Mouse (Mus musculus): Measurements from ENCODE around the gene Scn4a. TPM values are rescaled to one million over a fixed set of nuclear protein-coding genes. Genes with fewer than 3 reads are reported as not detected.

Gene Scn4a
- polyA plus RNA-seq, 1 experiment from 2014 or later = not detected

GRCm38 (mm10) chr11:106387791-106388216 is 34.7 kb upstream of the Scn4a start, which contains the start of gene Icam2:
Gene Icam2 (minus strand): TSS chr11:106388075.
- Histone ChIP-seq H3K9ac (ENCODE audit: low read depth, low read length) (no peak within 1 kb of the TSS), H3K27ac (ENCODE audit: low read length) (no peak within 1 kb of the TSS), H3K36me3 (ENCODE audit: control insufficient read depth, insufficient read depth, low read length) (no peaks in the 10 kb centered on the region), H3K9me3 (ENCODE audit: control insufficient read depth, low read length) (no peaks in the 10 kb centered on the region), H3K4me2 (ENCODE audit: low read depth, low read length) (no peak within 1 kb of the TSS), H3K4me3 (ENCODE audit: low read length) (no peak within 1 kb of the TSS), H3K4me1 (ENCODE audit: control insufficient read depth, insufficient read depth, low read length) (no peaks in the 10 kb centered on the region; the same call in 1 of the 2 replicates), H3K27me3 (replicated peaks; ENCODE audit: control insufficient read depth, insufficient read depth, low read length) (no peaks in the 10 kb centered on the region)
- ATAC-seq = no peak
- 73% methylated on average over 6 of the region's 6 CpGs for WGBS

GRCm38 (mm10) chr11:106387020-106387419 is 33.9 kb upstream of the Scn4a start:
- Histone ChIP-seq H3K27me3 (replicated peaks; ENCODE audit: control insufficient read depth, insufficient read depth, low read length) (no peaks in the 10 kb centered on the region), H3K4me1 (ENCODE audit: control insufficient read depth, insufficient read depth, low read length) (no peaks in the 10 kb centered on the region; the same call in 1 of the 2 replicates), H3K9ac (ENCODE audit: low read depth, low read length) (no peak overlapping the region), H3K27ac (ENCODE audit: low read length) (no peak overlapping the region), H3K4me2 (ENCODE audit: low read depth, low read length) (no peak overlapping the region), H3K36me3 (ENCODE audit: control insufficient read depth, insufficient read depth, low read length) (no peaks in the 10 kb centered on the region), H3K9me3 (ENCODE audit: control insufficient read depth, low read length) (no peaks in the 10 kb centered on the region), H3K4me3 (ENCODE audit: low read length) (no peak overlapping the region)
- no peak for ATAC-seq
- WGBS = 70% methylated on average over 6 of the region's 6 CpGs

- Histone ChIP-seq H3K27me3 (replicated peaks; ENCODE audit: control insufficient read depth, insufficient read depth, low read length) (no peaks in the 10 kb centered on the region), H3K9ac (ENCODE audit: low read depth, low read length) (no peak overlapping the region), H3K4me1 (ENCODE audit: control insufficient read depth, insufficient read depth, low read length) (no peaks in the 10 kb centered on the region; the same call in 1 of the 2 replicates), H3K27ac (ENCODE audit: low read length) (no peak overlapping the region), H3K9me3 (ENCODE audit: control insufficient read depth, low read length) (no peaks in the 10 kb centered on the region), H3K36me3 (ENCODE audit: control insufficient read depth, insufficient read depth, low read length) (no peaks in the 10 kb centered on the region), H3K4me3 (ENCODE audit: low read length) (no peak overlapping the region), H3K4me2 (ENCODE audit: low read depth, low read length) (no peak overlapping the region)
- 85% methylated on average over 3 of the region's 3 CpGs for whole genome bisulfite sequencing
- no peak for ATAC-seq
Observed at GRCm38 (mm10) chr11:106386409-106386808, 33.3 kb upstream of the Scn4a start.

- Histone ChIP-seq H3K4me2 (ENCODE audit: low read depth, low read length) (no peak overlapping the region), H3K36me3 (ENCODE audit: control insufficient read depth, insufficient read depth, low read length) (no peaks in the 10 kb centered on the region)
- WGBS = 75% methylated on average over 6 of the region's 6 CpGs
Observed at GRCm38 (mm10) chr11:106383051-106383790, 30.1 kb upstream of the Scn4a start.

GRCm38 (mm10) chr11:106382424-106382823 is 29.3 kb upstream of the Scn4a start:
- Histone ChIP-seq H3K4me2 (ENCODE audit: low read depth, low read length) (no peak overlapping the region), H3K27ac (ENCODE audit: low read length) (peak overlapping the region; percentile 56; the same call in 1 of the 2 replicates), H3K9ac (ENCODE audit: low read depth, low read length) (peak overlapping the region; percentile 35; the same call in 1 of the 2 replicates), H3K9me3 (ENCODE audit: control insufficient read depth, low read length) (no peaks in the 10 kb centered on the region), H3K4me1 (ENCODE audit: control insufficient read depth, insufficient read depth, low read length) (no peaks in the 10 kb centered on the region), H3K36me3 (ENCODE audit: control insufficient read depth, insufficient read depth, low read length) (no peaks in the 10 kb centered on the region), H3K27me3 (replicated peaks; ENCODE audit: control insufficient read depth, insufficient read depth, low read length) (no peaks in the 10 kb centered on the region), H3K4me3 (ENCODE audit: low read length) (peak overlapping the region; percentile 16; the same call in 1 of the 2 replicates)
- WGBS = 69% methylated on average over 5 of the region's 5 CpGs
- ATAC-seq = peak; percentile 46

More at GRCm38 (mm10) chr11:106383051-106383790, 30.1 kb upstream of the Scn4a start:
- no peaks in the 10 kb centered on the region for H3K27me3 ChIP-seq (replicated peaks; ENCODE audit: control insufficient read depth, insufficient read depth, low read length)
- H3K9ac ChIP-seq (ENCODE audit: low read depth, low read length) = no peak overlapping the region
- no peak for ATAC-seq
- peak overlapping the region; percentile 56 for H3K27ac ChIP-seq (ENCODE audit: low read length)
- no peaks in the 10 kb centered on the region for H3K9me3 ChIP-seq (ENCODE audit: control insufficient read depth, low read length)
- H3K4me3 ChIP-seq (ENCODE audit: low read length) = no peak overlapping the region
- no peaks in the 10 kb centered on the region for H3K4me1 ChIP-seq (ENCODE audit: control insufficient read depth, insufficient read depth, low read length)

GRCm38 (mm10) chr11:106381883-106382282 is 28.8 kb upstream of the Scn4a start:
- ATAC-seq = no peak
- no peak overlapping the region for H3K4me2 ChIP-seq (ENCODE audit: low read depth, low read length)
- H3K27ac ChIP-seq (ENCODE audit: low read length) = peak overlapping the region; percentile 36; the same call in 1 of the 2 replicates
- H3K9ac ChIP-seq (ENCODE audit: low read depth, low read length) = peak overlapping the region; percentile 35; the same call in 1 of the 2 replicates
- WGBS = 78% methylated on average over 7 of the region's 7 CpGs
- peak overlapping the region; percentile 16 for H3K4me3 ChIP-seq (ENCODE audit: low read length)
- no peaks in the 10 kb centered on the region for H3K4me1 ChIP-seq (ENCODE audit: control insufficient read depth, insufficient read depth, low read length)
- H3K27me3 ChIP-seq (replicated peaks; ENCODE audit: control insufficient read depth, insufficient read depth, low read length) = no peaks in the 10 kb centered on the region
- no peaks in the 10 kb centered on the region for H3K36me3 ChIP-seq (ENCODE audit: control insufficient read depth, insufficient read depth, low read length)
- no peaks in the 10 kb centered on the region for H3K9me3 ChIP-seq (ENCODE audit: control insufficient read depth, low read length)

- Histone ChIP-seq H3K9ac (ENCODE audit: low read depth, low read length) (peak overlapping the region; percentile 32; the same call in 1 of the 2 replicates), H3K4me2 (ENCODE audit: low read depth, low read length) (peak overlapping the region; percentile 20; the same call in 1 of the 2 replicates), H3K4me1 (ENCODE audit: control insufficient read depth, insufficient read depth, low read length) (no peaks in the 10 kb centered on the region), H3K4me3 (ENCODE audit: low read length) (peak overlapping the region; percentile 16), H3K36me3 (ENCODE audit: control insufficient read depth, insufficient read depth, low read length) (no peaks in the 10 kb centered on the region), H3K9me3 (ENCODE audit: control insufficient read depth, low read length) (no peaks in the 10 kb centered on the region), H3K27me3 (replicated peaks; ENCODE audit: control insufficient read depth, insufficient read depth, low read length) (no peaks in the 10 kb centered on the region), H3K27ac (ENCODE audit: low read length) (no peak overlapping the region)
- ATAC-seq = no peak
- 75% methylated on average over 11 of the region's 11 CpGs for WGBS
Observed at GRCm38 (mm10) chr11:106381011-106381410, 27.9 kb upstream of the Scn4a start.

- Histone ChIP-seq H3K27ac (ENCODE audit: low read length) (no peak overlapping the region), H3K4me2 (ENCODE audit: low read depth, low read length) (no peak overlapping the region), H3K36me3 (ENCODE audit: control insufficient read depth, insufficient read depth, low read length) (no peaks in the 10 kb centered on the region), H3K9ac (ENCODE audit: low read depth, low read length) (peak overlapping the region; percentile 40; the same call in 1 of the 2 replicates), H3K9me3 (ENCODE audit: control insufficient read depth, low read length) (no peaks in the 10 kb centered on the region), H3K27me3 (replicated peaks; ENCODE audit: control insufficient read depth, insufficient read depth, low read length) (no peaks in the 10 kb centered on the region), H3K4me3 (ENCODE audit: low read length) (no peak overlapping the region), H3K4me1 (ENCODE audit: control insufficient read depth, insufficient read depth, low read length) (peaks cover 10% of the 10 kb centered on the region)
- ATAC-seq = no peak
- 77% methylated on average over 5 of the region's 5 CpGs for WGBS
Observed at GRCm38 (mm10) chr11:106374979-106375378, 21.9 kb upstream of the Scn4a start.

- H3K27ac ChIP-seq (ENCODE audit: low read length) = peak overlapping the region; percentile 66
- H3K36me3 ChIP-seq (ENCODE audit: control insufficient read depth, insufficient read depth, low read length) = no peaks in the 10 kb centered on the region
- H3K27me3 ChIP-seq (replicated peaks; ENCODE audit: control insufficient read depth, insufficient read depth, low read length) = no peaks in the 10 kb centered on the region
- ATAC-seq = peak; percentile 84
- H3K4me1 ChIP-seq (ENCODE audit: control insufficient read depth, insufficient read depth, low read length) = peaks cover 10% of the 10 kb centered on the region
- H3K4me3 ChIP-seq (ENCODE audit: low read length) = no peak overlapping the region
- H3K9ac ChIP-seq (ENCODE audit: low read depth, low read length) = peak overlapping the region; percentile 40; the same call in 1 of the 2 replicates
- WGBS = 33% methylated on average over 9 of the region's 9 CpGs
- no peak overlapping the region for H3K4me2 ChIP-seq (ENCODE audit: low read depth, low read length)
- H3K9me3 ChIP-seq (ENCODE audit: control insufficient read depth, low read length) = no peaks in the 10 kb centered on the region
Observed at GRCm38 (mm10) chr11:106374559-106374958, 21.5 kb upstream of the Scn4a start.
